Mouse (Mus musculus): ENCODE results near the gene Apom. TPM values are rescaled to one million over a fixed set of nuclear protein-coding genes. Genes with fewer than 3 reads are reported as not detected.

Apom gene
- polyA plus RNA-seq (2015; fragmentation: Nextera tagmentation; extraction: Ambion mirVana) = 2.2 and 19.0 TPM in 2 replicates

- Histone ChIP-seq H3K9me3 (no peaks in the 10 kb centered on the region), H3K4me3 (no peak within 1 kb of the TSS), H3K9ac (no peak within 1 kb of the TSS), H3K27ac (replicated peaks) (0 out of 2 replicates have a peak within 1 kb of the TSS, but pooled peaks have one; percentile 20), H3K27me3 (replicated peaks) (no peaks in the 10 kb centered on the region), H3K4me2 (no peak within 1 kb of the TSS), H3K36me3 (peaks cover 29% of the 10 kb centered on the region), H3K4me1 (peaks cover 23% of the 10 kb centered on the region)
- WGBS = 79% methylated on average over 15 of the region's 15 CpGs
- no peak for ATAC-seq (ENCODE audit: extremely low read depth, insufficient number of reproducible peaks, low FRiP score, low TSS enrichment)
These were observed at the start of gene Apom for GRCm38 (mm10) chr17:35131500-35132173. Gene Apom (minus strand): TSS chr17:35132050.

- H3K4me1 ChIP-seq = no peaks in the 10 kb centered on the region
- no peak for ATAC-seq (ENCODE audit: extremely low read depth, insufficient number of reproducible peaks, low FRiP score, low TSS enrichment)
- H3K36me3 ChIP-seq = no peaks in the 10 kb centered on the region
- 81% methylated on average over 5 of the region's 5 CpGs for WGBS
- no peak overlapping the region for H3K4me2 ChIP-seq
- H3K9ac ChIP-seq = no peak overlapping the region
- H3K9me3 ChIP-seq = no peaks in the 10 kb centered on the region
- no peak overlapping the region for H3K27ac ChIP-seq (replicated peaks)
- no peak overlapping the region for H3K4me3 ChIP-seq
- H3K27me3 ChIP-seq (replicated peaks) = peaks cover 8% of the 10 kb centered on the region; the same call in 1 of the 2 replicates
These were observed 48.2 kb upstream of the Apom start for GRCm38 (mm10) chr17:35180093-35180492.

GRCm38 (mm10) chr17:35178528-35178927 is 46.7 kb upstream of the Apom start:
- no peaks in the 10 kb centered on the region for H3K36me3 ChIP-seq
- peaks cover 8% of the 10 kb centered on the region; the same call in 1 of the 2 replicates for H3K27me3 ChIP-seq (replicated peaks)
- H3K4me2 ChIP-seq = no peak overlapping the region
- no peak for ATAC-seq (ENCODE audit: extremely low read depth, insufficient number of reproducible peaks, low FRiP score, low TSS enrichment)
- no peaks in the 10 kb centered on the region for H3K9me3 ChIP-seq
- H3K4me1 ChIP-seq = no peaks in the 10 kb centered on the region
- no peak overlapping the region for H3K27ac ChIP-seq (replicated peaks)
- no peak overlapping the region for H3K4me3 ChIP-seq
- 8% methylated on average over 5 of the region's 5 CpGs for WGBS
- H3K9ac ChIP-seq = no peak overlapping the region

DNA sequence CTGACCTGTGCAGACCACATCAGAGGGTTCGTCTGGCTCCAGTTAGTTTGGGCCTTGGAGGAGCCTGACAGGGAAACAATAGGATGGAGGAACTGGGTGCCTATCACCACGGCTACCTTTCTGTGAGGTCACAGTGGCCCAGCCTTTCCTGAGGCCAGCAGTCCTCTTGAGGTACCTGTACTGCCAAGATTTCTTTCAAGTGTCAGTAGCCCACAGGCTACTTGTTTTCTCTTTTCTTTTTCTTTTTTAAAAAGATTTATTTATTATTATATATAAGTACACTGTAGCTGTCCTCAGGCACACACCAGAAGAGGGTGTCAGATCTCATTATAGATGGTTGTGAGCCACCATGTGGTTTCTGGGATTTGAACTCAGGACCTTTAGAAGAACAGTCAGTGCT is 44.1 kb upstream of the Apom start, which contains the start of gene Aif1:
Gene Aif1 (minus strand): TSS at position 101 of the 400 bp plus-strand sequence.
- Histone ChIP-seq H3K9ac (no peak within 1 kb of the TSS), H3K4me1 (0 out of 2 replicates have a peak, but pooled peaks cover 1% of the 10 kb centered on the region), H3K36me3 (no peaks in the 10 kb centered on the region), H3K4me2 (no peak within 1 kb of the TSS), H3K27me3 (replicated peaks) (peaks cover 8% of the 10 kb centered on the region; the same call in 1 of the 2 replicates), H3K4me3 (no peak within 1 kb of the TSS), H3K9me3 (no peaks in the 10 kb centered on the region), H3K27ac (replicated peaks) (no peak within 1 kb of the TSS)
- no peak for ATAC-seq (ENCODE audit: extremely low read depth, insufficient number of reproducible peaks, low FRiP score, low TSS enrichment)
- WGBS = 57% methylated on average over 2 of the region's 2 CpGs

- no peak overlapping the region for H3K9ac ChIP-seq
- H3K4me2 ChIP-seq = no peak overlapping the region
- WGBS = 68% methylated on average over 6 of the region's 6 CpGs
- peaks cover 8% of the 10 kb centered on the region; the same call in 1 of the 2 replicates for H3K27me3 ChIP-seq (replicated peaks)
- no peaks in the 10 kb centered on the region for H3K9me3 ChIP-seq
- H3K27ac ChIP-seq (replicated peaks) = no peak overlapping the region
- H3K4me3 ChIP-seq = no peak overlapping the region
- H3K36me3 ChIP-seq = no peaks in the 10 kb centered on the region
- H3K4me1 ChIP-seq = 0 out of 2 replicates have a peak, but pooled peaks cover 4% of the 10 kb centered on the region
- ATAC-seq (ENCODE audit: extremely low read depth, insufficient number of reproducible peaks, low FRiP score, low TSS enrichment) = no peak
These were observed 43.5 kb upstream of the Apom start for GRCm38 (mm10) chr17:35175382-35175781.

- H3K36me3 ChIP-seq = no peaks in the 10 kb centered on the region
- ATAC-seq (ENCODE audit: extremely low read depth, insufficient number of reproducible peaks, low FRiP score, low TSS enrichment) = no peak
- no peaks in the 10 kb centered on the region for H3K9me3 ChIP-seq
- H3K9ac ChIP-seq = no peak overlapping the region
- no peak overlapping the region for H3K4me2 ChIP-seq
- no peak overlapping the region for H3K4me3 ChIP-seq
- H3K27me3 ChIP-seq (replicated peaks) = peaks cover 4% of the 10 kb centered on the region; the same call in 1 of the 2 replicates
- 0 out of 2 replicates have a peak, but pooled peaks cover 4% of the 10 kb centered on the region for H3K4me1 ChIP-seq
- no peak overlapping the region for H3K27ac ChIP-seq (replicated peaks)
- WGBS = 59% methylated on average over 8 of the region's 8 CpGs
These were observed 42.5 kb upstream of the Apom start for GRCm38 (mm10) chr17:35174201-35174977.

DNA sequence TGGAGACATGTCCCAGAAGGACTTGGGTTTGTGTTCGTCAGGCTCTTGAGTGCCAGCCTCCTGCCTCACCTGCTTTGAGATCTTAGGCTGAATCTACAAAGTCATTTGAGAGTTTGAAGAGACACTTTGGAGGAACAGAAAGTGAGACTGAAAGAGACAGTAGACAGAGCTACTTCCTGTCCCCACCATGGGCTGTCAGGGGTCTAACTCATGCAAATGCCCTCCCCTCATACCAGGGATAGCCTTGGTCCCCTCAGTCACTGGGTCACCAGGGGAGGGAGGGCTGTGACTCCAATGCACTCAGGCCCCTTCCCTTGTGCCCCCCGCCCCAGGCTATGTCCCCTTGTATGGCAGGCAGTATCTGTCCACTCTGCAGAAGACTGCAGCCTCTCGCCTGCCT is 41.5 kb upstream of the Apom start:
- H3K27me3 ChIP-seq (replicated peaks) = peaks cover 4% of the 10 kb centered on the region; the same call in 1 of the 2 replicates
- H3K27ac ChIP-seq (replicated peaks) = no peak overlapping the region
- no peak overlapping the region for H3K4me3 ChIP-seq
- no peaks in the 10 kb centered on the region for H3K9me3 ChIP-seq
- no peaks in the 10 kb centered on the region for H3K36me3 ChIP-seq
- no peak overlapping the region for H3K4me2 ChIP-seq
- H3K9ac ChIP-seq = no peak overlapping the region
- no peak for ATAC-seq (ENCODE audit: extremely low read depth, insufficient number of reproducible peaks, low FRiP score, low TSS enrichment)
- 0 out of 2 replicates have a peak, but pooled peaks cover 4% of the 10 kb centered on the region for H3K4me1 ChIP-seq
- WGBS = 57% methylated on average over 3 of the region's 3 CpGs

- H3K27me3 ChIP-seq (replicated peaks) = peaks cover 4% of the 10 kb centered on the region; the same call in 1 of the 2 replicates
- H3K9ac ChIP-seq = no peak overlapping the region
- H3K36me3 ChIP-seq = no peaks in the 10 kb centered on the region
- H3K4me2 ChIP-seq = no peak overlapping the region
- no peak overlapping the region for H3K27ac ChIP-seq (replicated peaks)
- H3K4me1 ChIP-seq = 0 out of 2 replicates have a peak, but pooled peaks cover 4% of the 10 kb centered on the region
- no peak for ATAC-seq (ENCODE audit: extremely low read depth, insufficient number of reproducible peaks, low FRiP score, low TSS enrichment)
- H3K4me3 ChIP-seq = no peak overlapping the region
- 52% methylated on average over 11 of the region's 11 CpGs for WGBS
- no peaks in the 10 kb centered on the region for H3K9me3 ChIP-seq
These were observed 40.8 kb upstream of the Apom start for GRCm38 (mm10) chr17:35172445-35173234.

DNA sequence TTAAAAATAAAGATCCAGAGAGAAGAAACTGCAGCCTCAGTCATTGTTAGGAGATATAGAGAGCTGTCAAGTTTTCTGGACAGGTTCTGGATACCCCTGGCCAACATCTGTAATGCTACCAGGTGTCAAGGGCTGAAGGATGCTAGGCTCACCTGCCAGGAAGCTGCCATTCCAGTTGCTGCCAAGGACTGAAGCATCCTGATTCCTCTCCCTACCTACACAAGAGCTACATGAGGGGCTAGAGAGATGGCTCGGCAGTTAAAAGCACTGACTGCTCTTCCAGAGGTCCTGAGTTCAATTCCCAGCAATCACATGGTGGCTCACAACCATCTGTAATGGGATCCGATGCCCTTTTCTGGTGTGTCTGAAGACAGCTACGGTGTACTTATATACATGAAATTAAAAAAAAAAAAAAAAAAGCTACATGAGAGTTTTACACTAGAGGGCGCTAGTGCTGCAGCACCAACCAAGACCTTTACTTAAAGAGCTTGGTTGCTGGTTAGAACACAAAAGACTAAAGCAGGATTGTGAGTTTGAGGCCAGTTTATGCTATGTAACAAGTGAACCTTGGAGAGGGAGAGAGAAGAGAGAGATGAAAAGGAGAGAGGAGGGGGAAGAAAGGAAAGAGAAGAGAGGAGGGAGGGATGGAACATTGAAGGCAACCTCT is 36.8 kb upstream of the Apom start:
- Histone ChIP-seq H3K4me2 (no peak overlapping the region), H3K9me3 (no peaks in the 10 kb centered on the region), H3K27me3 (replicated peaks) (no peaks in the 10 kb centered on the region; the same call in 1 of the 2 replicates), H3K9ac (0 out of 2 replicates have a peak overlapping the region, but pooled peaks have one; percentile 52), H3K4me3 (no peak overlapping the region), H3K36me3 (no peaks in the 10 kb centered on the region), H3K4me1 (peaks cover 13% of the 10 kb centered on the region), H3K27ac (replicated peaks) (no peak overlapping the region)
- ATAC-seq (ENCODE audit: extremely low read depth, insufficient number of reproducible peaks, low FRiP score, low TSS enrichment) = no peak
- WGBS = 14% methylated on average over 4 of the region's 4 CpGs

- Histone ChIP-seq H3K4me1 (peaks cover 21% of the 10 kb centered on the region), H3K4me3 (no peak overlapping the region), H3K4me2 (no peak overlapping the region), H3K9ac (no peak overlapping the region), H3K9me3 (no peaks in the 10 kb centered on the region), H3K27me3 (replicated peaks) (no peaks in the 10 kb centered on the region; the same call in 1 of the 2 replicates), H3K27ac (replicated peaks) (no peak overlapping the region), H3K36me3 (no peaks in the 10 kb centered on the region)
- ATAC-seq (ENCODE audit: extremely low read depth, insufficient number of reproducible peaks, low FRiP score, low TSS enrichment) = no peak
- 80% methylated on average over 7 of the region's 7 CpGs for WGBS
These were observed 35.9 kb upstream of the Apom start for GRCm38 (mm10) chr17:35167794-35168193.

Data from heart, embryonic 13.5 days (tissue).